Mouse (Mus musculus) layer of hippocampus, adult 9-10 months (tissue): Measurements from ENCODE around the gene Lhx2.

ENCODE experiments used
- DNase-seq: peaks from one replicate; pipeline ENCODE4 v3.0.0; 2022; ENCODE audit warnings: low spot score

Lhx2 gene

GRCm38 (mm10) chr2:38346881-38347764 lies 8.0 kb downstream of the Lhx2 start:
- DNase-seq: no peak

- DNase-seq: no peak
Measured at GRCm38 (mm10) chr2:38347811-38348551, 8.9 kb downstream of the Lhx2 start.

GRCm38 (mm10) chr2:38348660-38349420 lies 9.8 kb downstream of the Lhx2 start:
- DNase-seq: no peak

- no peak for DNase-seq
Measured at GRCm38 (mm10) chr2:38349447-38350350, 10.6 kb downstream of the Lhx2 start.

- no peak for DNase-seq
Measured at GRCm38 (mm10) chr2:38350386-38350785, 11.3 kb downstream of the Lhx2 start.

GRCm38 (mm10) chr2:38350796-38351195 lies 11.7 kb downstream of the Lhx2 start:
- DNase-seq: no peak

GRCm38 (mm10) chr2:38351641-38352320 lies 12.7 kb downstream of the Lhx2 start:
- no peak for DNase-seq

GRCm38 (mm10) chr2:38352321-38353007 lies 13.4 kb downstream of the Lhx2 start:
- DNase-seq: no peak

GRCm38 (mm10) chr2:38353008-38353379 lies 13.9 kb downstream of the Lhx2 start:
- DNase-seq: no peak

- no peak for DNase-seq
Measured at GRCm38 (mm10) chr2:38353664-38354063, 14.6 kb downstream of the Lhx2 start.

GRCm38 (mm10) chr2:38354179-38354716 lies 15.2 kb downstream of the Lhx2 start:
- no peak for DNase-seq

- DNase-seq: no peak
Measured at GRCm38 (mm10) chr2:38354717-38355510, 15.8 kb downstream of the Lhx2 start.

- no peak for DNase-seq
Measured at GRCm38 (mm10) chr2:38355731-38356427, 16.8 kb downstream of the Lhx2 start.

- no peak for DNase-seq
Measured at GRCm38 (mm10) chr2:38356428-38357260, 17.6 kb downstream of the Lhx2 start.

GRCm38 (mm10) chr2:38357294-38358246 lies 18.5 kb downstream of the Lhx2 start:
- no peak for DNase-seq

GRCm38 (mm10) chr2:38358611-38359010 lies 19.5 kb downstream of the Lhx2 start:
- no peak for DNase-seq
